Mouse (Mus musculus): ENCODE data around the gene Mycbp2. TPM values are rescaled to one million over a fixed set of nuclear protein-coding genes. Genes with fewer than 3 reads are reported as not detected.
A peak's percentile ranks its signal among the peaks of the same experiment; 100 is the strongest.

Mycbp2 gene
- polyA plus RNA-seq, 1 experiment from 2014 or later: 12.9 TPM

DNA sequence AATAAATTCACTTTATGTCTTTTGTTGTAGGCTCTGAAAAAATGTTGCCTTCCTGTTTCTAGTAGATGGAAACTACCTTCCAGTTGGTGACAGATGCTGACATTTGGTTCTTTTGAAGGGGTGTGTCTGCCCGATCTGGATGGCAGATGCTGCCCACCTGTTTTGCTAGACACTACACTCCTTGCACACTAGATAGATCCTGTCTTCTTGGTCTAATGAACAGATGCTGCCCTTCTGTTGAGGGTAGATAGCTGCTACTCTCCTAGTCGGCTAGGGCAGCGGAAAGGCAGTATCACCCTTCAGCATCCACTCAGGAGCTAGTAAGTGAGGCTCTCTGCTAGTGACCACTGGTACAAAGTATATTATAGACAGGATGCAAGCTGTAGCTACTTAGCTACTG lies 9.5 kb upstream of the Mycbp2 start:
- H3K36me3 ChIP-seq (ENCODE audit: control insufficient read depth, insufficient read depth, low read length): no peaks in the 10 kb centered on the region
- no peak overlapping the region for H3K4me2 ChIP-seq (ENCODE audit: low read depth, low read length)
- no peak overlapping the region for H3K4me3 ChIP-seq (ENCODE audit: low read length)
- H3K9me3 ChIP-seq (ENCODE audit: control insufficient read depth, low read length): no peaks in the 10 kb centered on the region
- 72% methylated on average over 3 of the region's 3 CpGs for WGBS
- 0 out of 2 replicates have a peak, but pooled peaks cover 2% of the 10 kb centered on the region for H3K4me1 ChIP-seq (ENCODE audit: control insufficient read depth, insufficient read depth, low read length)
- H3K9ac ChIP-seq (ENCODE audit: low read depth, low read length): no peak overlapping the region
- no peak for ATAC-seq
- H3K27me3 ChIP-seq (replicated peaks; ENCODE audit: control insufficient read depth, insufficient read depth, low read length): no peaks in the 10 kb centered on the region
- no peak overlapping the region for H3K27ac ChIP-seq (ENCODE audit: low read length)

- H3K4me1 ChIP-seq (ENCODE audit: control insufficient read depth, insufficient read depth, low read length): peaks cover 5% of the 10 kb centered on the region
- H3K4me2 ChIP-seq (ENCODE audit: low read depth, low read length): peak overlapping the region; percentile 21; the same call in 1 of the 2 replicates
- no peak overlapping the region for H3K9ac ChIP-seq (ENCODE audit: low read depth, low read length)
Measured at GRCm38 (mm10) chr14:103354396-103355352, 8.1 kb upstream of the Mycbp2 start.

DNA sequence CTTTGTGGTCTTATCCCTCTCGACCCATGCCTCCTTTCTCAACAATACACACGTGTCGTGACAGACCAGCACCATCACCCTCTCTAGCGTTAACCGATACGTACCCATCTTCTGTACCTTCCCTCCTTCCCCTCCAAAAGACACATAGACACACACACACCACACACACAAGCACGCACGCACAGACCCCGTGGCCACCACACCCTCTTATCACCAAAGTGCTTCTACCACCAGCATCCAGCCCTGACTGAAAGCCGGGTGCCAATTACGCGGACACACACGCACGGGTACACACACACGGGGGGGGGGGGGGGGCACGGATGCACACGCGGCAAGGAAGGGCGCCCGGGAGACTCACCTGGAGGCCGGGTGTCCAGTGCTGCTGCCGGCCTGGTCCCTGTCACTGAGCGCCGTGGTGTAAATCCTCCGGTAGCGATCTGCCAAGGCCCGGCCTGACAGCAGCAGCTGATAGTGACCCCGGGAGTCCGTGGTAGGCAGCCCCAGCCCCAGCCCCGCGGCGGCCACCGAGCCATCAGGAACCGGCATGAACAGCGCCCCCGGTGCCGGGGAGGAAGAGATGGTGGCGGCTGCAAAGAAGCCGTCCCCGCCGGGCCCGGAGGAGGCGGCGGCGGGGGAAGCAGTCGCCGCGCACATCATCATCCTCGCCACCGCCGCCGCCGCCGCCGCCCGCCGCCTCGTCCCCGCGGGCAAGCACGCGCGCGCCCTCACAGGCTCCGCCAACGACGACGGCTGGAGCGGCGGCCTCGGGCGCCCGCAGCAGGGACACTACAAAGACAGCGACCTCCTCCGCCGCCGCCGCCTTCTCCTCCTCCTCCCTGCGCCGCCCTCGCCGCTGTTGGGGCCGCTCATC lies 521 bp downstream of the Mycbp2 start:
- peaks cover 26% of the 10 kb centered on the region for H3K4me1 ChIP-seq (ENCODE audit: control insufficient read depth, insufficient read depth, low read length)
- under 1% methylated on average over 75 of the region's 83 CpGs for WGBS
- ATAC-seq: peak; percentile 58
- no peaks in the 10 kb centered on the region for H3K9me3 ChIP-seq (ENCODE audit: control insufficient read depth, low read length)
- H3K4me2 ChIP-seq (ENCODE audit: low read depth, low read length): peak overlapping the region; percentile 64
- H3K9ac ChIP-seq (ENCODE audit: low read depth, low read length): peak overlapping the region; percentile 83
- H3K36me3 ChIP-seq (ENCODE audit: control insufficient read depth, insufficient read depth, low read length): no peaks in the 10 kb centered on the region
- H3K27ac ChIP-seq (ENCODE audit: low read length): peak overlapping the region; percentile 86
- H3K27me3 ChIP-seq (replicated peaks; ENCODE audit: control insufficient read depth, insufficient read depth, low read length): no peaks in the 10 kb centered on the region
- peak overlapping the region; percentile 78 for H3K4me3 ChIP-seq (ENCODE audit: low read length)

More at GRCm38 (mm10) chr14:103354396-103355352, 8.1 kb upstream of the Mycbp2 start:
- WGBS: 33% methylated on average over 17 of the region's 18 CpGs
- no peak overlapping the region for H3K27ac ChIP-seq (ENCODE audit: low read length)
- peak; percentile 66 for ATAC-seq
- H3K4me3 ChIP-seq (ENCODE audit: low read length): no peak overlapping the region
- H3K36me3 ChIP-seq (ENCODE audit: control insufficient read depth, insufficient read depth, low read length): no peaks in the 10 kb centered on the region
- H3K27me3 ChIP-seq (replicated peaks; ENCODE audit: control insufficient read depth, insufficient read depth, low read length): no peaks in the 10 kb centered on the region
- no peaks in the 10 kb centered on the region for H3K9me3 ChIP-seq (ENCODE audit: control insufficient read depth, low read length)

- Histone ChIP-seq H3K4me2 (ENCODE audit: low read depth, low read length) (peak overlapping the region; percentile 64), H3K36me3 (ENCODE audit: control insufficient read depth, insufficient read depth, low read length) (no peaks in the 10 kb centered on the region), H3K27me3 (replicated peaks; ENCODE audit: control insufficient read depth, insufficient read depth, low read length) (no peaks in the 10 kb centered on the region), H3K4me3 (ENCODE audit: low read length) (peak overlapping the region; percentile 78), H3K9ac (ENCODE audit: low read depth, low read length) (peak overlapping the region; percentile 83), H3K4me1 (ENCODE audit: control insufficient read depth, insufficient read depth, low read length) (peaks cover 26% of the 10 kb centered on the region), H3K27ac (ENCODE audit: low read length) (peak overlapping the region; percentile 23), H3K9me3 (ENCODE audit: control insufficient read depth, low read length) (no peaks in the 10 kb centered on the region)
- WGBS: 9% methylated on average over 6 of the region's 6 CpGs
- no peak for ATAC-seq
Measured at GRCm38 (mm10) chr14:103345486-103345857, 1.1 kb downstream of the Mycbp2 start.

DNA sequence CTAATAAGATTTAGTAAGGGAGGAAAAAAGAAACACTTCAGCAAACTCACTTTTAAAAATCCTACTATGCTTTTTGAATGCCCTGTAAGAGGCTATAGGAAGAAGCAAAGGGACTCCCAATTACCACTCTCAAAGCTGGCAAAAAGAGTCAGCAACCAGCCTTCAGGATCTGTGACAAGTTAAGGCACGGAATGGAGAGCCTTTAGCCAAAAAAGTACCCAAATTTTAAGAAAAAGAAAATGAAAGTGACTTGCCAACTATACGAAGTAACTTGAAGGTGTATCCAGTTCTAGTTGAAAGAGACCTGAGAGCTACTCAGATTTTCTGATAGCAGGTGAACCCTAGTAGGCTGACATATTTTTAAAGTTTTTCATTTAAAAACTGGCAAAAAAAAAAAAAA lies 1.6 kb downstream of the Mycbp2 start:
- no peaks in the 10 kb centered on the region for H3K9me3 ChIP-seq (ENCODE audit: control insufficient read depth, low read length)
- WGBS: 52% methylated on average over 2 of the region's 2 CpGs
- peak overlapping the region; percentile 78 for H3K4me3 ChIP-seq (ENCODE audit: low read length)
- H3K27ac ChIP-seq (ENCODE audit: low read length): no peak overlapping the region
- H3K4me1 ChIP-seq (ENCODE audit: control insufficient read depth, insufficient read depth, low read length): peaks cover 24% of the 10 kb centered on the region
- H3K9ac ChIP-seq (ENCODE audit: low read depth, low read length): no peak overlapping the region
- ATAC-seq: no peak
- no peaks in the 10 kb centered on the region for H3K36me3 ChIP-seq (ENCODE audit: control insufficient read depth, insufficient read depth, low read length)
- H3K4me2 ChIP-seq (ENCODE audit: low read depth, low read length): peak overlapping the region; percentile 64
- H3K27me3 ChIP-seq (replicated peaks; ENCODE audit: control insufficient read depth, insufficient read depth, low read length): no peaks in the 10 kb centered on the region

GRCm38 (mm10) chr14:103343791-103344190 lies 2.8 kb downstream of the Mycbp2 start:
- Histone ChIP-seq H3K36me3 (ENCODE audit: control insufficient read depth, insufficient read depth, low read length) (no peaks in the 10 kb centered on the region), H3K9ac (ENCODE audit: low read depth, low read length) (no peak overlapping the region), H3K4me1 (ENCODE audit: control insufficient read depth, insufficient read depth, low read length) (peaks cover 22% of the 10 kb centered on the region), H3K4me2 (ENCODE audit: low read depth, low read length) (no peak overlapping the region), H3K27ac (ENCODE audit: low read length) (no peak overlapping the region), H3K9me3 (ENCODE audit: control insufficient read depth, low read length) (no peaks in the 10 kb centered on the region), H3K27me3 (replicated peaks; ENCODE audit: control insufficient read depth, insufficient read depth, low read length) (no peaks in the 10 kb centered on the region), H3K4me3 (ENCODE audit: low read length) (no peak overlapping the region)
- WGBS: 49% methylated on average over 5 of the region's 5 CpGs
- ATAC-seq: no peak

DNA sequence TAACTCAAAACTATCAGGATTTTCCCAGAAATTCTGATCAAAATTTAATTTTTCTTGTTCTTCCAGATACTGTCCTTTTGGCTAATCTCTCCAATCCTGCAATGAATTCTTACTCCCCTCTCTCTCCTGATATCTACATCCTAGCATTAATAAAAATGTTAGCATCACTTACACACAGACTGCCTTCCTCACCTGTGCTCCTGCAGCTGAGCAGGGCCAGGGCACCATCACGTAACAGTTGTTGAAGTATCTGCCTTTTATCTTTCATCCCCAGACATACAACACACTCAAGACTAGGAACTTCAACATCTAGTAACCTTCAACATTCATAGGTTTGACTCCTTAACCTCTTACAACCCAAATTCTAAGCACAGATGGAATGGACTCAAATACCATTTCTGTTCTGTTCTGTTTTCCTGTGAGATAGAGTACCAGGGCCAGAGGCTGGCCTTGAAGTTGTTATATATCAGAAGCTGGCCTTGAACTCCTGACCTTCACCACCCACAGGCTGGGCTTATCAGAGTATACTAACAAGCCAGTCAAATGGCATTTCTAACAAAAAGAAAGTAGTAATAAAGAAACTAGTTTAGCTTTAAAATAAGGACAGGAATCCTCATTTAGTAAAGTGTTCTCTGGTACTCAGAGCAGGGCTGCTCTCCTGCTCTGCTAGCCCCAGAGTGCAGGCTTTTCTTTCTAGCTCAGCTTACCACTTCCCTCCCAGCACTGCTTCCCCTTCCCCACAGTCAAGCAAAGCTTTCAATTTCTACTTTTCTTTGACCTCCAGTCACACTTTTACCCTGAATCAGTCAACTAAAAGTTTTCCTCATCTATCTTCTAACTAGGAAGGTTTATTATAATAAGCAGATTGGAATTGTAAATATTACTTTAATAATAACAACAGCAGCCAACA lies 5.0 kb downstream of the Mycbp2 start:
- Histone ChIP-seq H3K4me1 (ENCODE audit: control insufficient read depth, insufficient read depth, low read length) (peaks cover 20% of the 10 kb centered on the region), H3K9ac (ENCODE audit: low read depth, low read length) (no peak overlapping the region), H3K4me3 (ENCODE audit: low read length) (no peak overlapping the region), H3K9me3 (ENCODE audit: control insufficient read depth, low read length) (no peaks in the 10 kb centered on the region), H3K27ac (ENCODE audit: low read length) (no peak overlapping the region), H3K36me3 (ENCODE audit: control insufficient read depth, insufficient read depth, low read length) (no peaks in the 10 kb centered on the region), H3K27me3 (replicated peaks; ENCODE audit: control insufficient read depth, insufficient read depth, low read length) (no peaks in the 10 kb centered on the region), H3K4me2 (ENCODE audit: low read depth, low read length) (no peak overlapping the region)
- no peak for ATAC-seq
- 72% methylated on average over 1 of the region's 1 CpGs for WGBS

DNA sequence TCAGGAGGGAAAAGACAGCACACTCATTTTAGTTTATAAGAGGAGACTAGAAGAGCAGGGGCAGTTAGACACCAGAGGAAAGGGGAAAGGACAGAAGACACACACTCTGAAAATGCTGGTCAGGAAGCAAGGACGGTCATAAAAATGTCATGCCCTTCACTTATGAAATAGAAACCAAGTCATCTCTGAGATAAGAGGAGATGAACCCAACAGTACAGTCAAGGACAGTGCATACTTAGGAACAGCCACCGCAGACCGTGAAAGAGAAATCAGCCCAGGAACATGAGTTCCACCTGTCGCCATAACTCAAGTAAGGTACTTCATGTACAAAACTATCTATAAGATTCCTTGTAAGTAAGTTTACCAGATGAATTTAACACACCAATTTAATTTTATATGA lies 33.7 kb downstream of the Mycbp2 start:
- Histone ChIP-seq H3K9ac (ENCODE audit: low read depth, low read length) (no peak overlapping the region), H3K27me3 (replicated peaks; ENCODE audit: control insufficient read depth, insufficient read depth, low read length) (no peaks in the 10 kb centered on the region), H3K9me3 (ENCODE audit: control insufficient read depth, low read length) (no peaks in the 10 kb centered on the region), H3K36me3 (ENCODE audit: control insufficient read depth, insufficient read depth, low read length) (peaks cover 15% of the 10 kb centered on the region), H3K4me2 (ENCODE audit: low read depth, low read length) (no peak overlapping the region), H3K27ac (ENCODE audit: low read length) (no peak overlapping the region), H3K4me1 (ENCODE audit: control insufficient read depth, insufficient read depth, low read length) (no peaks in the 10 kb centered on the region), H3K4me3 (ENCODE audit: low read length) (no peak overlapping the region)
- WGBS: 95% methylated on average over 4 of the region's 4 CpGs
- ATAC-seq: no peak
